In genomic region chr8:64024359-64024758, GRCm38 (mm10) we compare ENCODE assay signal across 20 mouse cellular contexts.
DNase-seq lines count a peak whose midpoint lies in the region; ATAC-seq and TF ChIP-seq lines count a peak whose summit lies in the region.
"Had no signal": no experiment of that assay in that cellular context is flagged by ENCODE, and none has a peak within 500 bp of the region (broad histone marks: within the 10 kb centered on the region; RNA-seq: fewer than 3 reads in every experiment).

No protein-coding gene starts in this region.

- H3K27me3 ChIP-seq in forebrain, embryonic 14.5 days (replicated peaks; ENCODE audit: control insufficient read depth, insufficient read depth, low read length), result no peaks in the 10 kb centered on the region
- H3K27me3 ChIP-seq in forebrain, embryonic 16.5 days (replicated peaks; ENCODE audit: control insufficient read depth, insufficient read depth, low read length), result no peaks in the 10 kb centered on the region
- H3K27me3 ChIP-seq in midbrain, embryonic 14.5 days (ENCODE audit: control insufficient read depth, insufficient read depth, low read length), result no peaks in the 10 kb centered on the region
- no peaks in the 10 kb centered on the region for H3K27me3 ChIP-seq in midbrain, postnatal 0 days (ENCODE audit: insufficient read depth, low read length)
- no peaks in the 10 kb centered on the region for H3K27me3 ChIP-seq in hindbrain, embryonic 13.5 days
- H3K27me3 ChIP-seq in midbrain, embryonic 16.5 days (ENCODE audit: control insufficient read depth, insufficient read depth, low read depth, low read length), result no peaks in the 10 kb centered on the region
- H3K27me3 ChIP-seq: limb, embryonic 15.5 days had no signal

- H3K9ac ChIP-seq in forebrain, embryonic 14.5 days (ENCODE audit: low read length), result no peak overlapping the region
- no peak overlapping the region for H3K9ac ChIP-seq in forebrain, embryonic 16.5 days (replicated peaks; ENCODE audit: low read depth, low read length)
- no peak overlapping the region for H3K9ac ChIP-seq in midbrain, embryonic 14.5 days (replicated peaks; ENCODE audit: low read length)
- H3K9ac ChIP-seq in midbrain, postnatal 0 days (replicated peaks; ENCODE audit: low read length, poor library complexity, severe bottlenecking), result no peak overlapping the region
- no peak overlapping the region for H3K9ac ChIP-seq in hindbrain, embryonic 13.5 days
- H3K9ac ChIP-seq in midbrain, embryonic 16.5 days (ENCODE audit: low read depth, low read length), result no peak overlapping the region
- H3K9ac ChIP-seq: limb, embryonic 15.5 days; liver, embryonic 14.5 days; lung, embryonic 14.5 days had no signal

- H3K4me1 ChIP-seq in forebrain, embryonic 14.5 days (ENCODE audit: control insufficient read depth, insufficient read depth, low read length), result no peaks in the 10 kb centered on the region
- no peaks in the 10 kb centered on the region for H3K4me1 ChIP-seq in forebrain, embryonic 16.5 days (replicated peaks; ENCODE audit: control insufficient read depth, insufficient read depth, low read length)
- no peaks in the 10 kb centered on the region for H3K4me1 ChIP-seq in midbrain, embryonic 14.5 days (ENCODE audit: control insufficient read depth, insufficient read depth, low read length)
- H3K4me1 ChIP-seq in midbrain, postnatal 0 days (ENCODE audit: insufficient read depth, low read length), result no peaks in the 10 kb centered on the region
- no peaks in the 10 kb centered on the region for H3K4me1 ChIP-seq in hindbrain, embryonic 13.5 days (replicated peaks)
- no peaks in the 10 kb centered on the region for H3K4me1 ChIP-seq in midbrain, embryonic 16.5 days (ENCODE audit: control insufficient read depth, insufficient read depth, low read length)
- H3K4me1 ChIP-seq: embryonic facial prominence, embryonic 10.5 days; limb, embryonic 15.5 days had no signal

- no peak overlapping the region for H3K27ac ChIP-seq in forebrain, embryonic 14.5 days (ENCODE audit: low read depth, low read length)
- H3K27ac ChIP-seq in forebrain, embryonic 16.5 days (ENCODE audit: low read length), result no peak overlapping the region
- H3K27ac ChIP-seq in midbrain, embryonic 14.5 days (replicated peaks; ENCODE audit: low read depth, low read length), result no peak overlapping the region
- H3K27ac ChIP-seq in midbrain, postnatal 0 days (ENCODE audit: low read depth, low read length), result no peak overlapping the region
- no peak overlapping the region for H3K27ac ChIP-seq in hindbrain, embryonic 13.5 days
- H3K27ac ChIP-seq in midbrain, embryonic 16.5 days (ENCODE audit: low read length), result no peak overlapping the region
- H3K27ac ChIP-seq: embryonic facial prominence, embryonic 10.5 days; heart, adult 2 months; limb, embryonic 15.5 days; liver, embryonic 14.5 days; stomach, postnatal 0 days had no signal

- no peaks in the 10 kb centered on the region for H3K9me3 ChIP-seq in forebrain, embryonic 14.5 days (replicated peaks; ENCODE audit: control insufficient read depth, low read length)
- no peaks in the 10 kb centered on the region for H3K9me3 ChIP-seq in forebrain, embryonic 16.5 days (ENCODE audit: control insufficient read depth, low read length)
- no peaks in the 10 kb centered on the region for H3K9me3 ChIP-seq in midbrain, embryonic 14.5 days (ENCODE audit: control insufficient read depth, low read length)
- H3K9me3 ChIP-seq in midbrain, postnatal 0 days (ENCODE audit: low read length), result no peaks in the 10 kb centered on the region
- no peaks in the 10 kb centered on the region for H3K9me3 ChIP-seq in hindbrain, embryonic 13.5 days
- no peaks in the 10 kb centered on the region for H3K9me3 ChIP-seq in midbrain, embryonic 16.5 days (replicated peaks; ENCODE audit: control insufficient read depth, low read length, poor library complexity, severe bottlenecking)
- H3K9me3 ChIP-seq: embryonic facial prominence, embryonic 10.5 days; limb, embryonic 15.5 days had no signal

- no peaks in the 10 kb centered on the region for H3K36me3 ChIP-seq in forebrain, embryonic 14.5 days (ENCODE audit: control insufficient read depth, insufficient read depth, low read length)
- no peaks in the 10 kb centered on the region for H3K36me3 ChIP-seq in forebrain, embryonic 16.5 days (ENCODE audit: control insufficient read depth, insufficient read depth)
- H3K36me3 ChIP-seq in midbrain, embryonic 14.5 days (ENCODE audit: control insufficient read depth, insufficient read depth, low read length), result no peaks in the 10 kb centered on the region
- no peaks in the 10 kb centered on the region for H3K36me3 ChIP-seq in midbrain, postnatal 0 days (ENCODE audit: insufficient read depth, low read length)
- no peaks in the 10 kb centered on the region for H3K36me3 ChIP-seq in hindbrain, embryonic 13.5 days
- H3K36me3 ChIP-seq in midbrain, embryonic 16.5 days (ENCODE audit: control insufficient read depth, insufficient read depth, low read length), result no peaks in the 10 kb centered on the region
- H3K36me3 ChIP-seq: embryonic facial prominence, embryonic 10.5 days; limb, embryonic 15.5 days had no signal

- H3K4me3 ChIP-seq in forebrain, embryonic 14.5 days (ENCODE audit: low read depth, low read length), result no peak overlapping the region
- H3K4me3 ChIP-seq in forebrain, embryonic 16.5 days (replicated peaks; ENCODE audit: low read length), result no peak overlapping the region
- no peak overlapping the region for H3K4me3 ChIP-seq in midbrain, embryonic 14.5 days (replicated peaks; ENCODE audit: low read depth, low read length)
- no peak overlapping the region for H3K4me3 ChIP-seq in midbrain, postnatal 0 days (ENCODE audit: low read depth, low read length)
- no peak overlapping the region for H3K4me3 ChIP-seq in hindbrain, embryonic 13.5 days
- no peak overlapping the region for H3K4me3 ChIP-seq in midbrain, embryonic 16.5 days (ENCODE audit: low read depth, low read length)
- H3K4me3 ChIP-seq: embryonic facial prominence, embryonic 10.5 days; heart, adult 2 months; limb, embryonic 15.5 days had no signal

- ATAC-seq in forebrain, embryonic 14.5 days, result peak; percentile 46; the same call in 1 of the 2 replicates
- no peak for ATAC-seq in forebrain, embryonic 16.5 days
- 0 out of 2 replicates have a peak, but pooled peaks have one; percentile 53 for ATAC-seq in midbrain, embryonic 14.5 days (ENCODE audit: low FRiP score, low TSS enrichment)
- no peak for ATAC-seq in midbrain, postnatal 0 days (ENCODE audit: low FRiP score)
- peak; percentile 32; the same call in 1 of the 2 replicates for ATAC-seq in hindbrain, embryonic 13.5 days (ENCODE audit: low FRiP score)
- ATAC-seq in midbrain, embryonic 16.5 days, result peak; percentile 39; the same call in 1 of the 2 replicates
- ATAC-seq: inflammation-experienced regulatory T-cells, adult 6 months had no signal

- TF ChIP-seq CTCF in midbrain, postnatal 0 days (IDR thresholded peaks at IDR 0.05), result no peak

- no peak overlapping the region for H3K4me2 ChIP-seq in forebrain, embryonic 14.5 days (ENCODE audit: low read length)
- no peak overlapping the region for H3K4me2 ChIP-seq in forebrain, embryonic 16.5 days (ENCODE audit: low read length)
- H3K4me2 ChIP-seq in midbrain, embryonic 14.5 days (ENCODE audit: low read length), result no peak overlapping the region
- no peak overlapping the region for H3K4me2 ChIP-seq in midbrain, postnatal 0 days (ENCODE audit: low read depth, low read length, poor library complexity, severe bottlenecking)
- no peak overlapping the region for H3K4me2 ChIP-seq in hindbrain, embryonic 13.5 days
- no peak overlapping the region for H3K4me2 ChIP-seq in midbrain, embryonic 16.5 days (ENCODE audit: low read length)
- H3K4me2 ChIP-seq: limb, embryonic 15.5 days; lung, embryonic 14.5 days had no signal

- 57% methylated on average over 5 of the region's 5 CpGs for WGBS in forebrain, embryonic 14.5 days
- WGBS in forebrain, embryonic 16.5 days, result 54% methylated on average over 5 of the region's 5 CpGs
- WGBS in midbrain, embryonic 14.5 days, result 86% methylated on average over 5 of the region's 5 CpGs
- WGBS in midbrain, postnatal 0 days, result 83% methylated on average over 5 of the region's 5 CpGs
- WGBS in hindbrain, embryonic 13.5 days, result 75% methylated on average over 5 of the region's 5 CpGs
- WGBS in midbrain, embryonic 16.5 days, result 83% methylated on average over 5 of the region's 5 CpGs

- DNase-seq in forebrain, embryonic 14.5 days (ENCODE audit: low spot score), result no peak
- DNase-seq in midbrain, embryonic 14.5 days, result no peak
- no peak for DNase-seq in midbrain, postnatal 0 days (ENCODE audit: low spot score)
- DNase-seq in thymus, postnatal 25 days, result no peak
- DNase-seq: cerebellum, adult 11-12 months; gastrocnemius, postnatal 14 days; heart, adult 2 months; heart, postnatal 36 days; kidney, adult 18-20 months; kidney, postnatal 4 days; thymus, adult 2 months had no signal

Comparison
In these comparisons a context has a peak if more than half of its experiments do, and no peak if none do; other contexts are left out.
1. ATAC-seq: peak in forebrain, embryonic 14.5 days (single experiment), midbrain, embryonic 14.5 days (single experiment), hindbrain, embryonic 13.5 days (single experiment) and midbrain, embryonic 16.5 days (single experiment); none in forebrain, embryonic 16.5 days (single experiment) and midbrain, postnatal 0 days (single experiment).